Mouse (Mus musculus) midbrain, embryonic 13.5 days (tissue): ENCODE results near the gene Rsph3b. TPM values are rescaled to one million over a fixed set of nuclear protein-coding genes. Genes with fewer than 3 reads are reported as not detected.
A peak's percentile ranks its signal among the peaks of the same experiment; 100 is the strongest.
"Not testable (repeated sequence)": the region's sequence is repeated elsewhere in the genome, so short reads cannot be mapped to it uniquely, and the experiment has no call there.

ENCODE experiments used
- ATAC-seq: fragments of 200-750 bp; cut with Nextera tagmentation; 2 replicates; pipeline ENCODE4 v1.8.0; 2017; ENCODE audit warnings: mild to moderate bottlenecking, moderate TSS enrichment, moderate library complexity
- H3K27ac ChIP-seq: fragments of 300-500 bp; sonication (generic); 2 replicates; pipeline ENCODE4 v1.5.1; 2015; ENCODE audit warnings: inconsistent platforms, mild to moderate bottlenecking, moderate library complexity
- H3K27me3 ChIP-seq: fragments of 300-500 bp; sonication (generic); 2 replicates; pipeline ENCODE4 v1.6.1; 2015; ENCODE audit warnings: mild to moderate bottlenecking, inconsistent platforms
- H3K36me3 ChIP-seq: fragments of 300-500 bp; sonication (generic); 2 replicates; pipeline ENCODE4 v1.6.1; 2015; ENCODE audit warnings: mild to moderate bottlenecking, inconsistent platforms
- H3K4me1 ChIP-seq: fragments of 300-500 bp; sonication (generic); replicated peaks from 2 replicates; pipeline ENCODE4 v1.6.1; 2015; ENCODE audit warnings: inconsistent platforms
- H3K4me2 ChIP-seq: fragments of 300-500 bp; sonication (generic); replicated peaks from 2 replicates; pipeline ENCODE4 v1.6.1; 2015; ENCODE audit warnings: moderate library complexity, mild to moderate bottlenecking, inconsistent platforms
- H3K4me3 ChIP-seq: fragments of 300-500 bp; sonication (generic); replicated peaks from 2 replicates; pipeline ENCODE4 v1.5.1; 2015; ENCODE audit warnings: mild to moderate bottlenecking, inconsistent platforms
- H3K9ac ChIP-seq: fragments of 300-500 bp; sonication (generic); replicated peaks from 2 replicates; pipeline ENCODE4 v1.6.1; 2015; ENCODE audit warnings: mild to moderate bottlenecking, inconsistent platforms
- H3K9me3 ChIP-seq: fragments of 300-500 bp; sonication (generic); 2 replicates; pipeline ENCODE4 v1.6.1; 2016; ENCODE audit warnings: mild to moderate bottlenecking, inconsistent platforms
- WGBS: fragments of 180-500 bp; shearing (Covaris S2); methylation state at CpG from one replicate; pipeline ENCODE4 v1.1.7; 2015; 5-methylcytosine and 5-hydroxymethylcytosine counted together
- polyA plus RNA-seq: library from polyadenylated mRNA; unstranded; fragments of >200 nt; fragmentation: Nextera tagmentation; extraction: Ambion mirVana; gene quantifications from 2 replicates; pipeline ENCODE4 v1.2.1, GENCODE M21; 2015

Rsph3b gene
- 49.4 and 53.0 TPM in 2 replicates for polyA plus RNA-seq

- Histone ChIP-seq H3K9ac (peak within 1 kb of the TSS; percentile 67), H3K4me3 (peak within 1 kb of the TSS; percentile 54), H3K27ac (peak within 1 kb of the TSS; percentile 83), H3K4me2 (peak within 1 kb of the TSS; percentile 64)
- WGBS, result under 1% methylated on average over 73 of the region's 73 CpGs
- peak; percentile 98 for ATAC-seq
- not testable (repeated sequence) for H3K9me3 ChIP-seq, H3K36me3 ChIP-seq, H3K4me1 ChIP-seq, H3K27me3 ChIP-seq
Measured at GRCm38 (mm10) chr17:6947984-6948768, at the start of gene Rsph3b. Gene Rsph3b, minus strand, starts transcription at chr17:6948682.

- H3K27me3 ChIP-seq, ATAC-seq, H3K36me3 ChIP-seq, H3K4me2 ChIP-seq, H3K4me3 ChIP-seq, H3K9me3 ChIP-seq, H3K9ac ChIP-seq, H3K27ac ChIP-seq, H3K4me1 ChIP-seq: not testable (repeated sequence)
- 86% methylated on average over 1 of the region's 7 CpGs for WGBS
Measured at GRCm38 (mm10) chr17:6997778-6998490, 49.5 kb upstream of the Rsph3b start.

- ATAC-seq, H3K4me3 ChIP-seq, H3K27me3 ChIP-seq, H3K4me2 ChIP-seq, H3K4me1 ChIP-seq, H3K9ac ChIP-seq, H3K9me3 ChIP-seq, H3K36me3 ChIP-seq, H3K27ac ChIP-seq: not testable (repeated sequence)
- WGBS, result 77% methylated on average over 8 of the region's 8 CpGs
Measured at GRCm38 (mm10) chr17:6996826-6997225, 48.3 kb upstream of the Rsph3b start.

GRCm38 (mm10) chr17:6995504-6995903 lies 47.0 kb upstream of the Rsph3b start:
- H3K27me3 ChIP-seq, H3K27ac ChIP-seq, H3K36me3 ChIP-seq, H3K9ac ChIP-seq, H3K4me1 ChIP-seq, H3K4me3 ChIP-seq, ATAC-seq, H3K4me2 ChIP-seq, H3K9me3 ChIP-seq: not testable (repeated sequence)
- no CpG with 5 or more reads among the region's 6 CpGs for WGBS

GRCm38 (mm10) chr17:6986118-6986517 lies 37.6 kb upstream of the Rsph3b start:
- not testable (repeated sequence) for H3K9ac ChIP-seq, H3K27me3 ChIP-seq, ATAC-seq, H3K9me3 ChIP-seq, H3K36me3 ChIP-seq, H3K27ac ChIP-seq, H3K4me3 ChIP-seq, H3K4me2 ChIP-seq, H3K4me1 ChIP-seq
- 97% methylated on average over 1 of the region's 1 CpGs for WGBS

- not testable (repeated sequence) for H3K4me1 ChIP-seq, ATAC-seq, H3K9me3 ChIP-seq, H3K27ac ChIP-seq, H3K4me2 ChIP-seq, H3K9ac ChIP-seq, H3K36me3 ChIP-seq, H3K27me3 ChIP-seq, H3K4me3 ChIP-seq
- 98% methylated on average over 5 of the region's 8 CpGs for WGBS
Measured at GRCm38 (mm10) chr17:6980144-6980543, 31.7 kb upstream of the Rsph3b start.

GRCm38 (mm10) chr17:6979380-6979779 lies 30.9 kb upstream of the Rsph3b start:
- not testable (repeated sequence) for H3K27ac ChIP-seq, H3K9me3 ChIP-seq, H3K36me3 ChIP-seq, H3K4me1 ChIP-seq, H3K27me3 ChIP-seq, H3K9ac ChIP-seq
- H3K4me2 ChIP-seq, result peak overlapping the region; percentile 62
- WGBS, result 24% methylated on average over 5 of the region's 5 CpGs
- peak overlapping the region; percentile 50 for H3K4me3 ChIP-seq
- ATAC-seq, result 0 out of 2 replicates have a peak, but pooled peaks have one; percentile 7

GRCm38 (mm10) chr17:6978287-6979248 lies 30.1 kb upstream of the Rsph3b start, which contains the start of gene Gm49721:
Gene Gm49721, plus strand, starts transcription at chr17:6978904.
- not testable (repeated sequence) for H3K27ac ChIP-seq, H3K4me1 ChIP-seq, H3K36me3 ChIP-seq, H3K27me3 ChIP-seq, H3K9me3 ChIP-seq
- Histone ChIP-seq H3K4me3 (peak within 1 kb of the TSS; percentile 50), H3K9ac (peak within 1 kb of the TSS; percentile 70), H3K4me2 (peak within 1 kb of the TSS; percentile 62)
- ATAC-seq, result peak; percentile 98
- WGBS, result 1% methylated on average over 53 of the region's 68 CpGs

- not testable (repeated sequence) for H3K9ac ChIP-seq, H3K36me3 ChIP-seq, H3K27me3 ChIP-seq, H3K4me3 ChIP-seq, H3K4me2 ChIP-seq, H3K27ac ChIP-seq, H3K9me3 ChIP-seq, ATAC-seq, H3K4me1 ChIP-seq
- 80% methylated on average over 3 of the region's 3 CpGs for WGBS
Measured at GRCm38 (mm10) chr17:6974985-6975384, 26.5 kb upstream of the Rsph3b start.

- H3K27me3 ChIP-seq, H3K9ac ChIP-seq, H3K4me3 ChIP-seq, H3K27ac ChIP-seq, ATAC-seq, H3K36me3 ChIP-seq, H3K4me1 ChIP-seq, H3K9me3 ChIP-seq, H3K4me2 ChIP-seq: not testable (repeated sequence)
- 57% methylated on average over 4 of the region's 4 CpGs for WGBS
Measured at GRCm38 (mm10) chr17:6972836-6973396, 24.4 kb upstream of the Rsph3b start.

- not testable (repeated sequence) for H3K27ac ChIP-seq, H3K4me3 ChIP-seq, H3K4me2 ChIP-seq, H3K27me3 ChIP-seq, H3K9me3 ChIP-seq, ATAC-seq, H3K9ac ChIP-seq, H3K4me1 ChIP-seq, H3K36me3 ChIP-seq
- 86% methylated on average over 8 of the region's 8 CpGs for WGBS
Measured at GRCm38 (mm10) chr17:6971238-6971637, 22.8 kb upstream of the Rsph3b start.
